Mouse (Mus musculus) gastrocnemius, postnatal 25 days (tissue): ENCODE measurements at regions not wholly inside any gene's neighbourhood (a gene's known extent, or its start where the extent isn't known, plus 50 kb on each side); places are given as distances from the start of the nearest gene placed in this dataset.

ENCODE experiments used
- DNase-seq: peaks from one replicate; pipeline ENCODE4 v3.0.0; 2022

GRCm38 (mm10) chr14:105056171-105056570 lies 121.0 kb downstream of the Rbm26 start:
- DNase-seq = no peak

- DNase-seq = no peak
Measured at GRCm38 (mm10) chr14:105038798-105039197, 138.3 kb downstream of the Rbm26 start.

GRCm38 (mm10) chr14:105034712-105035377 lies 142.3 kb downstream of the Rbm26 start:
- no peak for DNase-seq

GRCm38 (mm10) chr14:105019971-105020370 lies 157.2 kb downstream of the Rbm26 start:
- no peak for DNase-seq

GRCm38 (mm10) chr14:105016089-105016846 lies 160.9 kb downstream of the Rbm26 start:
- no peak for DNase-seq

- no peak for DNase-seq
Measured at GRCm38 (mm10) chr14:105015278-105015677, 161.8 kb downstream of the Rbm26 start.

- no peak for DNase-seq
Measured at GRCm38 (mm10) chr14:105010742-105011141, 166.4 kb downstream of the Rbm26 start.

- no peak for DNase-seq
Measured at GRCm38 (mm10) chr14:105008331-105008730, 168.8 kb downstream of the Rbm26 start.

- DNase-seq = no peak
Measured at GRCm38 (mm10) chr14:104994066-104994465, 183.1 kb downstream of the Rbm26 start.

GRCm38 (mm10) chr14:104966046-104966445 lies 211.1 kb downstream of the Rbm26 start:
- DNase-seq = no peak

GRCm38 (mm10) chr14:104943450-104943849 lies 233.7 kb downstream of the Rbm26 start:
- no peak for DNase-seq

- no peak for DNase-seq
Measured at GRCm38 (mm10) chr14:104939961-104940360, 237.2 kb downstream of the Rbm26 start.

GRCm38 (mm10) chr14:104937083-104937864 lies 239.9 kb downstream of the Rbm26 start:
- no peak for DNase-seq

GRCm38 (mm10) chr14:104935956-104936355 lies 241.2 kb downstream of the Rbm26 start:
- no peak for DNase-seq

- no peak for DNase-seq
Measured at GRCm38 (mm10) chr14:104905706-104906105, 271.4 kb downstream of the Rbm26 start.

- DNase-seq = no peak
Measured at GRCm38 (mm10) chr14:104902120-104903027, 274.8 kb downstream of the Rbm26 start.

GRCm38 (mm10) chr14:104901072-104901471 lies 276.1 kb downstream of the Rbm26 start:
- no peak for DNase-seq

- no peak for DNase-seq
Measured at GRCm38 (mm10) chr14:104871203-104871602, 305.9 kb downstream of the Rbm26 start.

GRCm38 (mm10) chr14:104867540-104867939 lies 309.6 kb downstream of the Rbm26 start:
- DNase-seq = no peak

GRCm38 (mm10) chr14:104863881-104864280 lies 313.2 kb downstream of the Rbm26 start:
- no peak for DNase-seq

- no peak for DNase-seq
Measured at GRCm38 (mm10) chr14:104855913-104856312, 321.2 kb downstream of the Rbm26 start.

GRCm38 (mm10) chr14:104849274-104849673 lies 326.8 kb upstream of the Rnf219 start:
- DNase-seq = no peak
